Mouse (Mus musculus) liver, embryonic 15.5 days (tissue): Measurements from ENCODE around the gene Ube2o. TPM values are rescaled to one million over a fixed set of nuclear protein-coding genes. Genes with fewer than 3 reads are reported as not detected.

Experiments
- ATAC-seq: fragments of 200-750 bp; cut with Nextera tagmentation; 2 replicates; pipeline ENCODE4 v1.8.0; 2017; ENCODE audit warnings: moderate number of reproducible peaks, mild to moderate bottlenecking, moderate library complexity; ENCODE audit not compliant: insufficient read depth
- H3K27ac ChIP-seq: fragments of 300-500 bp; sonication (generic); replicated peaks from 2 replicates; pipeline ENCODE4 v1.5.1; 2015; ENCODE audit warnings: mild to moderate bottlenecking, inconsistent platforms
- H3K27me3 ChIP-seq: fragments of 300-500 bp; sonication (generic); 2 replicates; pipeline ENCODE4 v1.6.1; 2015; ENCODE audit warnings: mild to moderate bottlenecking, inconsistent platforms
- H3K36me3 ChIP-seq: fragments of 300-500 bp; sonication (generic); replicated peaks from 2 replicates; pipeline ENCODE4 v1.6.1; 2015; ENCODE audit warnings: moderate library complexity, mild to moderate bottlenecking, inconsistent platforms
- H3K4me1 ChIP-seq: fragments of 300-500 bp; sonication (generic); replicated peaks from 2 replicates; pipeline ENCODE4 v1.6.1; 2015; ENCODE audit warnings: inconsistent platforms
- H3K4me2 ChIP-seq: fragments of 300-500 bp; sonication (generic); 2 replicates; pipeline ENCODE4 v1.6.1; 2015; ENCODE audit warnings: moderate library complexity, mild to moderate bottlenecking, inconsistent platforms
- H3K4me3 ChIP-seq: fragments of 300-500 bp; sonication (generic); replicated peaks from 2 replicates; pipeline ENCODE4 v1.5.1; 2015; ENCODE audit warnings: mild to moderate bottlenecking, inconsistent platforms
- H3K9ac ChIP-seq: fragments of 300-500 bp; sonication (generic); 2 replicates; pipeline ENCODE4 v1.6.1; 2015; ENCODE audit warnings: moderate library complexity, mild to moderate bottlenecking, inconsistent platforms
- H3K9me3 ChIP-seq: fragments of 300-500 bp; sonication (generic); replicated peaks from 2 replicates; pipeline ENCODE4 v1.6.1; 2016; ENCODE audit warnings: inconsistent platforms
- WGBS: fragments of 180-500 bp; shearing (Covaris S2); methylation state at CpG from one replicate; pipeline ENCODE4 v1.1.7; 2015; ENCODE audit warnings: mixed read lengths; ENCODE audit not compliant: insufficient replicate concordance; 5-methylcytosine and 5-hydroxymethylcytosine counted together
- polyA plus RNA-seq: library from polyadenylated mRNA; unstranded; fragments of >200 nt; fragmentation: Nextera tagmentation; extraction: Ambion mirVana; gene quantifications from 2 replicates; pipeline ENCODE4 v1.2.1, GENCODE M21; 2015

Ube2o gene
- polyA plus RNA-seq, 1 experiment from 2014 or later = 38.1 TPM

DNA sequence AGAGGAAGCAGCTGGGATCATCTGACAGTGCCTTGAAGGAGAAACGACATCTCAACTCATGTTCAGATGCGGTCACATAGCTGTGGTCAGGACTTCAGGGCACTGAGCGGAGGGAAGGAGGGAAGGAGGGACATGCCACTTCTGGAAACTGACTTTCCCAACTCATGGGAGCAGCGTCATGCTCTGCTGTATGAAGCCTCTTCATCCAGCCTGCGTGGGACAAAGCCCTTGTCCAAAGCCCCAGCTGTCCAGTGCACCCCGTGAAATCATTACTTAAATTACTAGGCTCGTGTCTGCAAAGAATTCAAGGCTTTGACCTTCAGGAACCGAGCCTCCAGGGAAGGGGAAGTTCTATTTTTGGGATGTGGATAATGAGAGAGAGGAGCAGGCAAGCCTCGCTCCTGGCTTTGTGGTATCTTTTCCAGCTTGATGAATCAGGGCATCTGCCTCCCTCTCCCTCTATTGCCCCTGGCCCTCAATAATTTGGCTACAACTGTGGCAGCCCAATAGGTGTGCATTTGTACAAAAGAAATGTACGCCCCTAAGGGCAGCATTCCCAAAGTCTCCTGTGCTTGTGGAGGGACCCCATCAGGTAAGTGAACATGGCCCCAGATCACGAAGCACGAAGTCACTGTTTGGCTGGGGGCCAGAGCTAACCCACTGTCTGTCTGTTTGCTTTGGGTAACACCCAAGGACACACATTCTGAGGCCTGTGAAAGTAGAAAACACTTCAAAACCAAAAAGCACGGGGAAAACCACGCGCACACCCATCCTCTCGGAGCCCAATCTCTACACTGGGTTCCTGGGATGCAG, 58.2 kb downstream of the Ube2o start:
- Histone ChIP-seq H3K4me2 (no peak overlapping the region), H3K27ac (no peak overlapping the region), H3K27me3 (peaks cover 60% of the 10 kb centered on the region), H3K36me3 (no peaks in the 10 kb centered on the region), H3K9me3 (no peaks in the 10 kb centered on the region), H3K4me1 (peaks cover 35% of the 10 kb centered on the region), H3K4me3 (no peak overlapping the region), H3K9ac (no peak overlapping the region)
- WGBS = 43% methylated on average over 16 of the region's 16 CpGs
- no peak for ATAC-seq

GRCm38 (mm10) chr11:116522046-116522445, 59.2 kb downstream of the Ube2o start:
- H3K4me3 ChIP-seq = no peak overlapping the region
- peaks cover 36% of the 10 kb centered on the region for H3K4me1 ChIP-seq
- H3K9ac ChIP-seq = no peak overlapping the region
- H3K36me3 ChIP-seq = no peaks in the 10 kb centered on the region
- no peak for ATAC-seq
- no peak overlapping the region for H3K4me2 ChIP-seq
- no peak overlapping the region for H3K27ac ChIP-seq
- 76% methylated on average over 3 of the region's 3 CpGs for WGBS
- H3K27me3 ChIP-seq = peaks cover 57% of the 10 kb centered on the region
- H3K9me3 ChIP-seq = no peaks in the 10 kb centered on the region

- no peak overlapping the region for H3K4me3 ChIP-seq
- no peak overlapping the region for H3K9ac ChIP-seq
- WGBS = 29% methylated on average over 3 of the region's 3 CpGs
- H3K4me2 ChIP-seq = no peak overlapping the region; the same call in 1 of the 2 replicates
- no peak overlapping the region for H3K27ac ChIP-seq
- H3K27me3 ChIP-seq = peaks cover 54% of the 10 kb centered on the region
- no peaks in the 10 kb centered on the region for H3K36me3 ChIP-seq
- ATAC-seq = peak; percentile 70
- no peaks in the 10 kb centered on the region for H3K9me3 ChIP-seq
- peaks cover 36% of the 10 kb centered on the region for H3K4me1 ChIP-seq
Observed at GRCm38 (mm10) chr11:116521143-116521542, 60.1 kb downstream of the Ube2o start.

- WGBS = 39% methylated on average over 8 of the region's 8 CpGs
- Histone ChIP-seq H3K36me3 (no peaks in the 10 kb centered on the region), H3K4me3 (no peak overlapping the region), H3K9me3 (no peaks in the 10 kb centered on the region), H3K27me3 (peaks cover 52% of the 10 kb centered on the region), H3K4me2 (no peak overlapping the region), H3K9ac (no peak overlapping the region), H3K4me1 (peaks cover 30% of the 10 kb centered on the region), H3K27ac (no peak overlapping the region)
- no peak for ATAC-seq
Observed at GRCm38 (mm10) chr11:116518482-116518881, 62.8 kb downstream of the Ube2o start.

DNA sequence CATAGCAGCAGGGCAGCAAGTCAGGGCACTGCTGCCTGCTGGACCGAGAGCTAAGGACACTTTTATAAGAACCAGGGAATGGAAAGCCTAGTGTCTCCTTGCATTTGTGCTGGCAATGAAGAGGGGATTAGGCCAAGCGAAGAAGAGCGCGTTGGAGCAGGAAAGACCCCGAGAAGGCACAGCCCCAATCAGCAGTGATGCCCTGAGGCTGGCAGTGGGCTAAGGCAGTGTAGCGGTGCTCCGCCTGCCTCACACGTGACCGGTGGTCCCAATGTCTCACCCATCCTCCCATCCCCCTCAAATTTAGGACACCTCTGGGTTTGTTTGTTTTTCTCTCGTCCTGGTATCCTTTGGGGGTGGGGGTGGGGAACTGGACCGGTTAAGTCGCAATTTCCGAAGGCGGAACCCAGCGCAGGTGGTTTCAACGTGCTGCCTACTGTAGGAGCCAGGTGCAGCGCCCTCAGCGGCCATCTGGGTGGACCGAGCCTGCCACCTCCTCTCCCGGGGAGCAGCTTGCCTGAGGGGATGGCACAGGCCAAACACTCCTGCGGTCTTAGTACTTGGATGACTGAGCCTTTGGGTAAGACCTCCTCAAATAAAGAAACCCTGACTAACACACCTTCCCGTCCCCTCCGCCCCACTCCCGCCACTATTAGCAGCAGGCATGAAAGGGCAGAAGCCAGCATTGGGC, 65.8 kb downstream of the Ube2o start:
- Histone ChIP-seq H3K4me3 (no peak overlapping the region), H3K9ac (no peak overlapping the region), H3K4me2 (no peak overlapping the region), H3K4me1 (peaks cover 24% of the 10 kb centered on the region), H3K27ac (no peak overlapping the region), H3K9me3 (no peaks in the 10 kb centered on the region), H3K36me3 (no peaks in the 10 kb centered on the region), H3K27me3 (peaks cover 33% of the 10 kb centered on the region)
- ATAC-seq = no peak
- WGBS = 41% methylated on average over 24 of the region's 24 CpGs

DNA sequence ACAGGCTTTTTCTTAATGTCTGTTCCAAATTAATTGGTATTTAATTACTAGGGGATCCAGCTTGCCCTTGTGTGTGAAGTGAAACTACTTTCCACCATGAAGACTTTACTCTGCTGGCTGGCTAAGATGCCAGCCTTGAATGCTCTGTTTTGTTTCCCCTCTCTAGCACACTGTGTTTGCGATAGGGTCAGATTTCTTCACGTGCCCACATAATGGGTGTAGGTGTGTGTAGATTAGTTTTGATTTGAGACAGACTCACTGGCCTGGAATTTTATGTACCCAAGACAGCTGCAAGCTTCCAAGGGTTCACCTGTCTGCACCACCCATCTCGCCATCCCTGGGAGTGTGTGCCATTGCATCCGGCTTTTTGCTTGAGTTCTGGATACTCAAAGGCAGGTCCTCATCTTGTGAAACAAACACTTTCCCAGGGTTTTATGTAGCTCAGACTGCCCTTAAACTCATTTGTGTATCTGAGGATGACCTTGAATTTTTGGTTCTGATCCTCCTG, 67.7 kb downstream of the Ube2o start:
- Histone ChIP-seq H3K27me3 (peaks cover 23% of the 10 kb centered on the region), H3K27ac (no peak overlapping the region), H3K9ac (no peak overlapping the region), H3K36me3 (no peaks in the 10 kb centered on the region), H3K4me1 (peaks cover 24% of the 10 kb centered on the region), H3K4me2 (no peak overlapping the region), H3K4me3 (no peak overlapping the region), H3K9me3 (no peaks in the 10 kb centered on the region)
- no peak for ATAC-seq
- 73% methylated on average over 4 of the region's 4 CpGs for WGBS

GRCm38 (mm10) chr11:116512987-116513386, 68.3 kb downstream of the Ube2o start:
- no peak overlapping the region for H3K27ac ChIP-seq
- no peak for ATAC-seq
- H3K36me3 ChIP-seq = no peaks in the 10 kb centered on the region
- H3K4me2 ChIP-seq = no peak overlapping the region
- H3K27me3 ChIP-seq = peaks cover 17% of the 10 kb centered on the region
- 72% methylated on average over 6 of the region's 6 CpGs for WGBS
- H3K4me1 ChIP-seq = peaks cover 20% of the 10 kb centered on the region
- no peaks in the 10 kb centered on the region for H3K9me3 ChIP-seq
- no peak overlapping the region for H3K4me3 ChIP-seq
- H3K9ac ChIP-seq = no peak overlapping the region

GRCm38 (mm10) chr11:116512154-116512553, 69.1 kb downstream of the Ube2o start:
- Histone ChIP-seq H3K9me3 (no peaks in the 10 kb centered on the region), H3K36me3 (no peaks in the 10 kb centered on the region), H3K9ac (no peak overlapping the region), H3K4me2 (no peak overlapping the region), H3K27me3 (peaks cover 13% of the 10 kb centered on the region; the same call in 1 of the 2 replicates), H3K4me3 (no peak overlapping the region), H3K27ac (no peak overlapping the region), H3K4me1 (peaks cover 26% of the 10 kb centered on the region)
- 77% methylated on average over 7 of the region's 7 CpGs for WGBS
- no peak for ATAC-seq

- Histone ChIP-seq H3K36me3 (no peaks in the 10 kb centered on the region), H3K27me3 (peaks cover 9% of the 10 kb centered on the region; the same call in 1 of the 2 replicates), H3K9ac (no peak overlapping the region), H3K4me1 (peaks cover 34% of the 10 kb centered on the region), H3K4me3 (no peak overlapping the region), H3K27ac (peak overlapping the region; percentile 59; the same call in 1 of the 2 replicates), H3K4me2 (peak overlapping the region; percentile 27), H3K9me3 (no peaks in the 10 kb centered on the region)
- ATAC-seq = 0 out of 2 replicates have a peak, but pooled peaks have one; percentile 30
- 37% methylated on average over 7 of the region's 7 CpGs for WGBS
Observed at GRCm38 (mm10) chr11:116511301-116511868, 69.9 kb downstream of the Ube2o start.

GRCm38 (mm10) chr11:116508689-116509088, 72.6 kb downstream of the Ube2o start:
- no peak for ATAC-seq
- Histone ChIP-seq H3K9ac (no peak overlapping the region), H3K9me3 (no peaks in the 10 kb centered on the region), H3K27ac (no peak overlapping the region), H3K27me3 (no peaks in the 10 kb centered on the region), H3K4me3 (no peak overlapping the region), H3K4me2 (no peak overlapping the region), H3K4me1 (peaks cover 48% of the 10 kb centered on the region), H3K36me3 (no peaks in the 10 kb centered on the region)
- WGBS = 81% methylated on average over 2 of the region's 2 CpGs
